Mouse (Mus musculus) forebrain, embryonic 11.5 days (tissue): ENCODE results near the gene Mov10. TPM values are rescaled to one million over a fixed set of nuclear protein-coding genes. Genes with fewer than 3 reads are reported as not detected.
A peak's percentile ranks its signal among the peaks of the same experiment; 100 is the strongest.

Experiments used
- ATAC-seq: fragments of 200-750 bp; cut with Nextera tagmentation; replicated peaks from 2 replicates; pipeline ENCODE4 v1.8.0; 2017; ENCODE audit warnings: moderate TSS enrichment; ENCODE audit not compliant: low FRiP score
- DNase-seq: peaks from one replicate; pipeline ENCODE4 v3.0.0-alpha.2; 2017; ENCODE audit warnings: low spot score
- H3K27ac ChIP-seq: fragments of 300-500 bp; sonication (generic); 2 replicates; pipeline ENCODE4 v1.5.1; 2014; ENCODE audit warnings: low read depth, low read length
- H3K27me3 ChIP-seq: fragments of 300-500 bp; sonication (generic); 2 replicates; pipeline ENCODE4 v1.6.1; 2014; ENCODE audit warnings: mild to moderate bottlenecking, low read length, mixed read lengths; ENCODE audit not compliant: control insufficient read depth, insufficient read depth
- H3K36me3 ChIP-seq: fragments of 300-500 bp; sonication (generic); 2 replicates; pipeline ENCODE4 v1.6.1; 2014; ENCODE audit warnings: mild to moderate bottlenecking, low read length, moderate library complexity, mixed read lengths; ENCODE audit not compliant: control insufficient read depth, insufficient read depth
- H3K4me1 ChIP-seq: fragments of 300-500 bp; sonication (generic); replicated peaks from 2 replicates; pipeline ENCODE4 v1.6.1; 2014; ENCODE audit warnings: low read length, mixed read lengths; ENCODE audit not compliant: control insufficient read depth, insufficient read depth
- H3K4me2 ChIP-seq: fragments of 300-500 bp; sonication (generic); 2 replicates; pipeline ENCODE4 v1.6.1; 2014; ENCODE audit warnings: low read depth, mild to moderate bottlenecking, low read length, moderate library complexity, mixed read lengths; ENCODE audit not compliant: severe bottlenecking
- H3K4me3 ChIP-seq: fragments of 300-500 bp; sonication (generic); 2 replicates; pipeline ENCODE4 v1.5.1; 2014; ENCODE audit warnings: low read depth, low read length
- H3K9ac ChIP-seq: fragments of 300-500 bp; sonication (generic); 2 replicates; pipeline ENCODE4 v1.6.1; 2014; ENCODE audit warnings: low read length
- H3K9me3 ChIP-seq: fragments of 300-500 bp; sonication (generic); 2 replicates; pipeline ENCODE4 v1.6.1; 2016; ENCODE audit warnings: low read length, mixed read lengths; ENCODE audit not compliant: control insufficient read depth
- WGBS: fragments of 180-500 bp; shearing (Covaris S2); extraction: QIAGEN DNeasy Blood & Tissue Kit; methylation state at CpG from one replicate; pipeline ENCODE4 v1.1.7; 2014; 5-methylcytosine and 5-hydroxymethylcytosine counted together
- polyA plus RNA-seq: library from polyadenylated mRNA; unstranded; fragments of >200 nt; fragmentation: Nextera tagmentation; extraction: Ambion mirVana; gene quantifications from 2 replicates; pipeline ENCODE4 v1.2.1, GENCODE M21; 2014

Mov10 gene
- polyA plus RNA-seq, 1 experiment from 2014 or later, result 15.3 TPM

DNA sequence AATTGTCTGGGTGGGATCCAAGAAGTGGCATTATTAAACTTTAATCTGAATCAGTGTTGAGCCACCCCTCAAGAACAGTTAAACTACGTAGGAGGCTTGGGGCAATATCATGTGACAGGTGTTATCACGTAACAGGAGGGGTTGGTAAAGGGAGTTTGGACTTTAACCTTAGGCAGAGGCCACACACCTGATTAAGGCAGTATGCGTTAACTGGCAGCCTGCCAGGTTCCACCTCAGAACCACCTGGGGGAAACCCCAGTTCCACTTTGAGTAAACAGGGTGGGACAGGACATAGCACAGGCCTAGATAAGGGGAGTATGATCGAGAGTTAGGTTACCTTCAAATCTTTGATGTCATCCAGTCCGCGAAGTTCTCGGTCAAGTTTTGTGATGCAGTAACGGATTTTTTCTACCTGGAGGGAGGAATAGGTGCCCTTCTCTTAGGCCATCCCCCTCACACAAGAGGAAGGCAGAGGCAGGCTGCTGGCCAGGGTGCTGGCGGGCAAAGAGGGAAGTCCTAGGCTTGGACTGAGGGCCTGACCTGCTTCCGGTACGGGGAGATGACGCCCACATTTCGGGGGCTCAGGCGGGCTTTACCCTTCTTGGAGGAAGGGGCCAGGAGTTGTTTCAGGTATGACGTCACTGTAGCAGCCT, 21.8 kb downstream of the Mov10 start:
- Histone ChIP-seq H3K4me1 (peaks cover 6% of the 10 kb centered on the region), H3K36me3 (no peaks in the 10 kb centered on the region; the same call in 1 of the 2 replicates), H3K9ac (no peak overlapping the region), H3K4me3 (no peak overlapping the region), H3K4me2 (no peak overlapping the region), H3K9me3 (no peaks in the 10 kb centered on the region), H3K27ac (no peak overlapping the region), H3K27me3 (no peaks in the 10 kb centered on the region)
- 86% methylated on average over 15 of the region's 15 CpGs for WGBS
- no peak for DNase-seq
- no peak for ATAC-seq

DNA sequence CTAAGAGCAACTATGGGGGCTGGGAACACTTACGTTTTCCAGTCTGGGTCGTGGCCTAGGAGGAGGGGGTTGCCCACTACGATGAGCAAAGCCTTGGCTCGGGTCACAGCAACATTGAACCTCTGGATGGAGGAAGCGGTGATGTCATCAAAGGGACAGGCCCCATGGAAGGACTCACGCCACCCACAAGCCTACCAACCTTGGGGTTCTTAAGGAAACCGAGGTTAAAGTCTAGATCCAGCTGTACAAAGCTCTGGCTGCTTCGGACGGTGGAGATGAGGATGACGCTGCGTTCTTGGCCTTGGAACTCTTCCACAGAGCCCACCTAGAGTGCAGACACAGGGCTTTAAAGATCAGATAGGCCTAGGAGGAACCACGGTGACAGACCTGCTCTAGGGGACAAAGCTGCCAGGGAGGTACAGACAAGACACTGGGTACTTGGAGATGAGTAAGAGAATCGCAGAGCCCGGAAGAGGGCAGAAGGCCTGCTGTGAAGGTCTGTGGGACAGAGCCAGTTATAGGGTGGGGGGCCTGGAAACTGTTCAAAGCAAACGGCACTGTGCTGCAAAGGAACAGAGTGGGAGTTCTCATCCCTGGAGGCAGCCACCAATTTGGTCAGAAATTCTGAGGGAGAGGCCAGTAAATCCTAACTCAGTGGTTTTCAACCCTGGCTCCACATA, 22.6 kb downstream of the Mov10 start:
- 85% methylated on average over 15 of the region's 15 CpGs for WGBS
- H3K36me3 ChIP-seq, result no peaks in the 10 kb centered on the region; the same call in 1 of the 2 replicates
- H3K27ac ChIP-seq, result no peak overlapping the region
- H3K4me1 ChIP-seq, result peaks cover 13% of the 10 kb centered on the region
- no peak overlapping the region for H3K9ac ChIP-seq
- no peaks in the 10 kb centered on the region for H3K27me3 ChIP-seq
- H3K4me2 ChIP-seq, result no peak overlapping the region
- H3K9me3 ChIP-seq, result no peaks in the 10 kb centered on the region
- DNase-seq, result no peak
- no peak overlapping the region for H3K4me3 ChIP-seq
- no peak for ATAC-seq

DNA sequence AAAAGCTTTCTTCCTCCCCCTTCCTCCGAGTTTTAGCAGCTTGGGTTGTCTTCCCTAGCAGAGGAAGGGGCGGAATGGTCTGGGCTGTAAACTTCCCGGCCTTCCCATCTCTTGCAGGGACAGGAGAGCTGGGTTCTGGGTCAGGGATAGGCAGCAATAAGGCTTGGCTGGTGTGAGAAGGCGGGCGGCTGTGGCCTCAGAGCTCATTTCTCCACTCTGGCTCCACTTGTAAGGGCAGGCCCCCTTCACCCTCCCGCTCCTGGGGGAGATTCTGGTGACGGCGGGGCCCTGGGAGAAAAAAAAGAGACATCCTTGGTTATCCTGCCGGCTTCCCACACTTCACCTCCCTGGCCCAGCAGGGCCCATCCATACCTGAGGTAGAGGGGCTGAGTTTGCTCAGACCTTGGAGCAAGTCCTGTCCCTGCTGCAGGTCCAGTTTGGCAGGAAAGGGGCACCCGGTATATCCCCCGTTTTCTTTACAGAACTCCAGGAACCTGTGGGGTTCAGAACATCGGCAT, 23.4 kb downstream of the Mov10 start:
- Histone ChIP-seq H3K4me2 (no peak overlapping the region), H3K9ac (no peak overlapping the region), H3K4me1 (peaks cover 21% of the 10 kb centered on the region), H3K27ac (no peak overlapping the region), H3K36me3 (no peaks in the 10 kb centered on the region; the same call in 1 of the 2 replicates), H3K4me3 (no peak overlapping the region), H3K27me3 (no peaks in the 10 kb centered on the region), H3K9me3 (no peaks in the 10 kb centered on the region)
- DNase-seq (no peak), ATAC-seq (no peak)
- 72% methylated on average over 12 of the region's 12 CpGs for WGBS

DNA sequence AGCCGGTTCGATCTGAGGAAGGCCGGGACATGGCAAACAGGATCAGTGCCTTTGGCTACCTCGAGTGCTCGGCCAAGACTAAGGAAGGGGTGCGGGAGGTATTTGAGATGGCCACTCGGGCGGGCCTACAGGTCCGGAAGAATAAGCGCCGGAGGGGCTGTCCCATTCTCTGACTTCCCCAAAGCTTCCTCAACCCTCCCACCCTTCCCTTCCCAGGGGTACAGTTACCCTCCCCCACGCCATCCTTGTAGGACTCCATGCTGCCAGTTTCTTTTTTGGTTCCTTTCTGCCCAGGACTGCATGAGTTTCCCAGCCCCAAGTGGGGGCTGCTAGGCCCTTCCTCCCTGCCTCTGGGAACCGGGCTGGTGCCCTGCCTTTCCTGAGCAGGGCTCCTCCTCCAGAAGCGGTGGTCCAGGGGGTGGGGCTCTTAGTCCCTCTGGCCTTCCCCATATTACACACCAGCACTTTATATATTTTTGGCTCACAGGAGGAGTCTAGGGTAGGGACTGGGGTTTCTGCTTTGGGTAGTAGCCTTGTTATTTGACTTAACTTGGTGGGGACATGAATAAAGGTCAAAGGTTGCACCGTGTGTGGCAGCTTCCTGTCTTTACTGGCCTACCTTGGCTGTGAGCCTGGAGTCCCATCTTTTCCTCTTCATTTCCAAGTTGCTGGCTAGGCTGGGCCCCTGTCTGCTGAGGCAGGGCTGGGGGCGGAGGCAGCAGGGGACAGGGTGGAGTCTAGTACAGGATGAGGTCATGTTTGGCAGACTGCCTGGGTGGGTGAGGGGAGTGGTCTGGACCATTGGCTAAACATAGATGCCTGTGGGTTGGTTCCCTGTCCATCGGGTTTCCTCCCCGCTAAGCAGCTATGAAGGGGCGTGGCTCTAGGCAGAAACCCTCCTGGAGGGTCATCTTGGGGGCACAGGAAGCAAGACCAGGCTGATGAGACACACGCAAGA, 24.2 kb downstream of the Mov10 start:
- Histone ChIP-seq H3K4me2 (0 out of 2 replicates have a peak overlapping the region, but pooled peaks have one; percentile 18), H3K9me3 (no peaks in the 10 kb centered on the region), H3K27ac (peak overlapping the region; percentile 57), H3K4me3 (no peak overlapping the region), H3K9ac (no peak overlapping the region), H3K36me3 (no peaks in the 10 kb centered on the region; the same call in 1 of the 2 replicates), H3K27me3 (no peaks in the 10 kb centered on the region), H3K4me1 (peaks cover 23% of the 10 kb centered on the region)
- DNase-seq (peak; percentile 92), ATAC-seq (peak; percentile 91)
- 64% methylated on average over 20 of the region's 20 CpGs for WGBS

DNA sequence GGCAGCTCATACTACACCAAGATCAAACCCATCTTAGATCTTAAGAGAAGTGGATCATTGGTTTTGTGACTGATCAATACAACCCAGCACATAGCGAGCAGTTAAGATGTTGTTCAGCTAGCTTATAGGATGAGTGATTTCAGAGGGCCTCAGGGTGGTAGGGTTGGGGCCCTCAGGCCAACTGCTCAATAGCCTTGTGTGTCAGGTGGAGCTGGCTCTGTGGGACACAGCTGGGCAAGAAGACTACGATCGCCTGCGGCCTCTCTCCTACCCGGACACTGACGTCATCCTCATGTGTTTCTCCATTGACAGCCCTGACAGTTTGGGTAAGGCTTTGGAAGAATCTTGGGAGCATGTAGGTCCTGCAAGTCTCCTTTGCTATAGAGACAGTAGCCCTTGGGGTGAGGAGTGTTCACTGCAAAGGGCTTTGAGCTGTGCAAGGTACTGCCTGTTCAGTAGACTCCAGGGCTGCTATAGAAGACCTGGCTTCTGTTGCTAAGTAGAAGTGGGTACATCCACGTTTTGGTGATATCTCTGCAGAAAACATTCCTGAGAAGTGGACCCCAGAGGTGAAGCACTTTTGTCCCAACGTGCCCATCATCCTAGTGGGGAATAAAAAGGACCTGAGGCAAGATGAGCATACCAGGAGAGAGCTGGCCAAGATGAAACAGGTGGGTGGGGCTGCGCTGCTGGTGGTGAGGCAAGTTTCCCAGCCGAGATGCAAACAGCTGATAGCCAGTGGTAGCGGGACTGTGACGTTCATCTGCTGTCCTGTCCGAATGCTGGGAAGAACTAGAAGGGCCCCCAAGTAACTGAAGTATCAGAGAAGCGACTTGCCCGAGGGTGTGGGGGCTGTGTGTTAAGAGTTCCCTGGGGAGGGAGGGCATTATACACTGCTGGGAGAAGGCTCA, 25.7 kb downstream of the Mov10 start:
- peaks cover 24% of the 10 kb centered on the region for H3K4me1 ChIP-seq
- 82% methylated on average over 15 of the region's 15 CpGs for WGBS
- no peak overlapping the region for H3K9ac ChIP-seq
- no peak overlapping the region for H3K4me2 ChIP-seq
- H3K27me3 ChIP-seq, result no peaks in the 10 kb centered on the region
- H3K27ac ChIP-seq, result no peak overlapping the region
- no peak overlapping the region for H3K4me3 ChIP-seq
- DNase-seq (no peak), ATAC-seq (no peak)
- no peaks in the 10 kb centered on the region for H3K9me3 ChIP-seq
- no peaks in the 10 kb centered on the region; the same call in 1 of the 2 replicates for H3K36me3 ChIP-seq

DNA sequence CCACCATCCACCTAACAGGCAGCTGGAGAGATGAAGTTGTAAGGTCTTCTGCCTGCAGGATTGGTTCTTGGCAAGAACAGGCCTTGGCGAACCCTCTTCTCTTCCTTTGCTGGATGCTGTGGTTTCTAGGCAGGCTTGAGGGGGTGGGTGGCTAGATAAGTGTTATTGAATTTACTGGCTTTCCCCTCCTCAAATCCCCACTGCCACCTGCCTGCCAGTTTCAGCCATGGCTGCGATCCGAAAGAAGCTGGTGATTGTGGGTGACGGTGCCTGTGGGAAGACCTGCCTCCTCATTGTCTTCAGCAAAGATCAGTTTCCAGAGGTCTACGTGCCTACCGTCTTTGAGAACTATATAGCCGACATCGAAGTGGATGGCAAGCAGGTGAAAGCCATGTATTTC, 26.7 kb downstream of the Mov10 start:
- no peaks in the 10 kb centered on the region for H3K9me3 ChIP-seq
- H3K27me3 ChIP-seq, result no peaks in the 10 kb centered on the region
- H3K27ac ChIP-seq, result no peak overlapping the region
- no peak overlapping the region for H3K4me2 ChIP-seq
- no peak for DNase-seq
- H3K4me3 ChIP-seq, result no peak overlapping the region
- 93% methylated on average over 8 of the region's 8 CpGs for WGBS
- H3K36me3 ChIP-seq, result no peaks in the 10 kb centered on the region; the same call in 1 of the 2 replicates
- no peak for ATAC-seq
- H3K9ac ChIP-seq, result no peak overlapping the region
- peaks cover 24% of the 10 kb centered on the region for H3K4me1 ChIP-seq

DNA sequence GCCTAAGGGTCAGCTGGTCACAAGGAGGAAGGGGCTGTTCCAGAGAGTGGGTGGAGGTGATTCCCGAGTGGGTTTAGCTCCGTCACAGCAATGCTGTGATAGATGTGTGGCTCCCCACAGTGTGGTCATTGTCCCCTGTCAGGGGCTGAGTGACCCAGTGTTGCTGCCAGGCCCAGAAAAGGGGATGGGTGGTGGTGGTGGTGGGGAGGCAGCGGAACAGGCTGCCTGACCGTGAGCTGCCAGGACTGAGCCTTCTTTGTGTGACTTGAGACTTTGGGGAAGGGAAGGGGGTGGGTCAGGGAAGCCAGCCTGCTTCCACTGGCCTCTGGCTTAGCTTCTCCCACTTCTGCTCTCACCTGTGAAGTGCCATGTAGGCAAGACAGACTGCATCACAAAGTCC, 27.3 kb downstream of the Mov10 start:
- 22% methylated on average over 4 of the region's 4 CpGs for WGBS
- H3K4me1 ChIP-seq, result peaks cover 24% of the 10 kb centered on the region
- H3K27me3 ChIP-seq, result no peaks in the 10 kb centered on the region
- no peak overlapping the region for H3K4me3 ChIP-seq
- no peaks in the 10 kb centered on the region for H3K9me3 ChIP-seq
- peak overlapping the region; percentile 88 for H3K4me2 ChIP-seq
- H3K36me3 ChIP-seq, result no peaks in the 10 kb centered on the region; the same call in 1 of the 2 replicates
- ATAC-seq (no peak), DNase-seq (no peak)
- H3K27ac ChIP-seq, result no peak overlapping the region
- peak overlapping the region; percentile 69; the same call in 1 of the 2 replicates for H3K9ac ChIP-seq
